Mouse (Mus musculus) heart, adult 11 months (tissue): ENCODE measurements at regions not wholly inside any gene's neighbourhood (a gene's known extent, or its start where the extent isn't known, plus 50 kb on each side); places are given as distances from the start of the nearest gene placed in this dataset.

ENCODE experiments used
- DNase-seq: peaks from one replicate; pipeline ENCODE4 v3.0.0; 2022

DNA sequence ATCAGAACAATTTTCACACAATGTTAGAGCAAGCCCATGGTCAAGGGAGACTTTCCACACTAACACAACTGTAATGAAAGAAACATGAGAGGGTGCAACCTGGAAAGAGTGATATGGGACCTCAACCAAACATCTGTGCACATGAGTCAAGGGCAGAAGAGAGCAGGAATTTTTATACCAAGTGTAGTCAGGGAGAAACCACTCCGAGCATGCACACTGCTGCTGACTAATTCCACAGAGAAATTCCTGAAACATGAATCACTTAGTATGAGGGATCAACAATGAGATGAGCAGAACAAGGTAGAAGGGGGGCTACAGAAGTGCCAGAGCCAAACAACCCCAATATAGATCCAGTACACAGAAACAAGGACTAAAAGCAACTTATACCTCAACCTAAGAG lies 363.1 kb upstream of the Fbxo33 start:
- DNase-seq: no peak

DNA sequence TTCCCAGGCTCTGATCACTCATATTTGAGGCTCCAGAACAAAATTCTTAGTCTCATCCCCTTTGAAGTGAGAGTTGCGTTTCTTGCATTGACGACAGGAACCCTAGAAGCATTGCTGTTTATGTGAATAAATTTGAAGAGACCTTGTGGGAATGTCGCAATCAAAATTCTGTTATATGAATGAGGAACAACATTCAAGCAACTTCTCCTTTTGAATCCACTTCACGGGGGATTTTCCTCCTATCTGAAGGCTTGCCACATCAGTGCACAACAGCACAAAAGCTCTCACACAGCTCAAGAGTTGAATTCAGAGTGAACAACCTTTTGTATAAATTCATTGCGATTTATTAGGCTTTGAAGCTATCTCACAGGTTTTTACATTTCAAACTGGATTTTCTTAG lies 360.2 kb upstream of the Fbxo33 start:
- no peak for DNase-seq

DNA sequence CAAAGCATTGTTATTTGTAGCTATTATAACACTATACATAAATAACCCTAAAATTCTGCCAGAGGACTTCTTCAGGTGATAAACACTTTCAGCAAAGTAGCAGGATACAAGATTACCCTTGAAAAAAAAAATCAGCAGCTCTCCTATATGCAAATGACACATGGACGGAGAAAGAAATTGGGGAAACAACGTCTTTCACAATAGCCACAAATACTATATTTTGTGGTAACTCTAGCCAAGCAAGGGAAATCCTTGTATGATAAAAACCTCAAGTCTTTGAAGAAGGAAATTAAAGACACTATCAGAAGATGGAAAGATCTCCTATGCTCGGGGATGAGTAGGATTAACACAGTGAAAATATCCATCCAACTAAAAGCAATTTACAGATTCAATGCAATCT lies 344.4 kb upstream of the Fbxo33 start:
- DNase-seq: no peak

DNA sequence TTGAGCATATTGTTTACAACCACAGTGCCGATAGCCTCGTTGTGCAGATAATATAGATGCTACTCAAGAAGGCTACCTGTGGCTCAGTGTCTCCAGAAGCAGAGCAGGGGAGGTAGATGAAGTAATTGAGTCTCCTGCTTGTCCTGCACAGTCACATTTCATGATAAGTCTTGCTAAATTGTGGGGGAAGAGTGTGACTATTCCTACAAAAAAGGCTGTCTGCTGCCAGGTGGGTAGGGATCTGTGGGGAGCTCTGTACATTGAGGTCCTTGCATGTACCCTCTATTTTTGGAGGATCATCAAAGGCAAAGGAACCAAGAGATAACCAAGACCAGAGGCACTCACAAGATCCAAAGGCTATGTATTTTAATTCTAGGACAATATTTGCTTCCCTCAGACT lies 320.3 kb upstream of the Fbxo33 start:
- DNase-seq: no peak

DNA sequence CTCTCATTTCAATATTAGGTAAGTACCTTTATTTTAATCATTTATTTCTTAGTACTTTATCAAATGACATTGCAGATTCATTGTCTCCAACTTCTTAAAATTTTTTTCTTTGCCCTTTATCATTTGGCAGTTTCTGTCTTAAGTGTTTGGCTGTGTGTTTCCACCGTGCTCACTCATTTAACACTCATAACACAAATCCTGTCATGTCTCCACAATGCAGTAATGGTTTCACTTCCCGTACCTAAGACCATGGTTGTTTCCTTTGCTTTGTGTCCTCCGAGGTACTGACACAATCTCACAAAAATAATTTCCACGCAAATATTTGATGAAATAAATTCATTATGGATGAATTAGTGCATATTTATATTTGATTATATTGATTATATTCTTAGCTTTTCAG lies 311.0 kb upstream of the Fbxo33 start:
- DNase-seq: no peak

DNA sequence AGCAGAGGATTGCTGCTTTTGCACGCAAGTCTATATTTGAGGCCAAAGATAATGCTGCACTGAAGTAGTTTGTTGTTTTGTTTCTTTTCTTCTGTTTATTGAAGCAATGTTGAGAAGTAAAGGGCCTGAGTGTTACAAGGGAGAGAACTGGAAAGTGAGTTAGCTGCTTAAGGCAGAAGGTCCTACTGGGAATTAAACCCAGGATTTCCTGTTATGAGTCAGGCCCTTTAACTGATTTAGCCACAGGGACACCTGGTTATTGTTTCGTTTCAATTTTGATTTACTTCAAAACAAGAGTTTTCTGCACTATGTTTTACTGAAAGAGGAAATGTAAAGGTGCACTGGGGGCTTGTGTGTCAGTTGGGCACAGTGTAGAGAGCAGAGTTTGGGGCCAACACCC lies 303.8 kb upstream of the Fbxo33 start:
- DNase-seq: no peak

DNA sequence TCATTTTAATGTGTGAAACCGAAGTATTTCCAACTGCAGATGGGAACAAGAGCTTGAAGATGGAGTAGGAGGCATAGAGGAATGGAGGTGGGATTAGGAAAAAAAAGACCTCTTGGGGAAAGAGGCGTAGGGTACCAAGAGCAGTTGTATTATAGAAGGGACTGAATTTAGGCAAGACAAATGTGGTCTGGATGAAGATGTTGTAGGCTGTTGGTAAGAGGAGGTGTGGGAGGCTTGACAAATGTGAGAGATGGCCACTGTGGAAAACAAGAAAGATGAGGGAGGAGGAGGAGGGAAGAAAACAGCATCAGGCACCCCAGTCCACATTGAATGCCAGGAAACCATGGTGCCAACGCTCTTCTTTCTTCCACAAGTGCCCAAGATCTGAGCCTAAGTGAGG lies 302.4 kb upstream of the Fbxo33 start:
- DNase-seq: no peak

DNA sequence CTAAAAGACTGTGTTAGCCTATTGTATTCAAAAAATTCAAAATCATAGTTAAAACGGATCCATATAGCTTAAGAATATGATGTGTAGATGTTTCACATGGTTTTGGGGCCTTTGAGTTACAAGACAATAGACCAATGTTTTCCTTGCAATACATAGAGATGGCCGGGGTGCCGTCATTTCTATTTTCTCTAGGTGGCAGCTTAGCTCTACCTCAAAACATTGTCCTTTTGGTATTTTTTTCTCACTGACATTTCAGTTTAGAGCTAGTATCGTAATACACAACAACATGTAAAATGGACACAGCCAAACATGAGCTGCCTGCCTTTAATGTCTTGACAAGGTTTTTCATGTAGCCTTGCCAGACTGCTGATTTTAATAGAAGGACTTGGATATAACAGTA lies 290.3 kb upstream of the Fbxo33 start:
- no peak for DNase-seq

DNA sequence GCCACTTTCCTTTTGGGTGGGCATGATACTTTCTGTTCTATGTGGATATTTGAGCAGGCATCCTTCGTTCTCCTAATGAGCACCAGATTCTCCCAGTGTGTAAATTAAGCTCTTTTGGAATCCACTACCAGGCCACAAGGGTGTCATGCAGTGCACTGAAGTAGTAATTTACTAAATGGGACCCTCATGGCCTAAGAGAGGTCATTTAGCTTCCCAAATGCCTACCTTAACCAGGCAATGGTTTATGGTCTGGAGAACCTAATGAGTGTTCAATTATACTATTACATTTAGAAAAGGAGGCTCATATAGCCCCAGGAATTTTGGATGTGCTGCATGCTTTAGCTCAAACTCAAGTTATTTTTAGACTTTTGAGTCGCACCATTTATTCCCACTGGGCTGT lies 289.6 kb upstream of the Fbxo33 start:
- no peak for DNase-seq

DNA sequence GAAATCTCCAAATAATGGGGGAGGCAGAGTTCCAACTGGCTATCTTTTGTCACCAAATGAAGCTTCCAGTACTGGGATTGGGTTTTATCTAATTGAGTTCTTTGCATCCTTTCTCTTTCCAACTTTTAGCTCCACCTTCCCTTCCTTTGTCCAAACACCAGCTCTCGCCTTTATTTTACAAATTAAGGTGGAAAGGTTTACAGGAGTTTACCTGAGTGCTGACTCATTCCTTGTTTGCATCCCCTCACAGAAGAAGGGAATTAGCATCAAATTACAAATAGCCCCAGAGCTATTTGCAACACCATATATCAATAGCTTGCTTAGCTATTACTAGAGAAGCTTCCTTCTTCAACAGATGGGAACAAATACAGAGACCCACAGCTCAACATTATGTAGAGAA lies 287.9 kb upstream of the Fbxo33 start:
- DNase-seq: no peak

DNA sequence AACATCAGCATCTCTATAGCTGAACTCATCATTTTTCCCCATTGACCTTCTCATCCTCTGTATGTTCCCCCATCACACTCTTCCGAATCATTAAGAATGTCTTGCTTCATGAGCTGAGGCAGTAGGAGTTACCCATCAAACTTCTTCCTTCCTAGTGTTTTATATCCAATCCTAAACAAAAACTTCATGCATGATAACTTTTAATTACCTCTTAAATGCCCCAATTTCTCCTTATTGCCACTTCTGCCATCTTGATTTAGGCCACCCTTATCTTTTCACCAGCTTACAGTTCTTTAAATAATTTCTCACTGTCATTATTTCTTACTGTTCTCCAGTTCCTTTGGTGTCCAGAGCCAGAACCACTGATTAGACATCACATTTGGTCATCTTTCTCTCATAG lies 277.9 kb upstream of the Fbxo33 start:
- DNase-seq: no peak

DNA sequence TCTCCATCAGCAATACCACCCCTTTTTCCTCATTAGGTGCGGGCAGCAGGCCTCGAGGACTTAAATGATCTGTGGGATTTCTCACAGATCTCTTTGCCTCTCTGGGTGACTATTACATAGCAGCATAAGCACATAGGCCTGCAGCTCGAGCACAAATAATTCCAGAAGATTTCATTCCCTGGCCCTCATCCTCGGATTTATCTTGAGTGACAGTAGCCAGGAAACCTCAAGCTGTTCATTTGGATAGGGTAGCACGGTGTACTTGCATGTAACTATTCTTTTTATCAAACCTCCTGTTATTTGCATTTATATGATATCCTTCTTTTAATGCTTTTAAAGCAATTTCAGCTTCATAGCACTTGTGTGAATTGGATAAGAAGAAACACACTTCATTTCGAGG lies 268.5 kb upstream of the Fbxo33 start:
- DNase-seq: no peak

DNA sequence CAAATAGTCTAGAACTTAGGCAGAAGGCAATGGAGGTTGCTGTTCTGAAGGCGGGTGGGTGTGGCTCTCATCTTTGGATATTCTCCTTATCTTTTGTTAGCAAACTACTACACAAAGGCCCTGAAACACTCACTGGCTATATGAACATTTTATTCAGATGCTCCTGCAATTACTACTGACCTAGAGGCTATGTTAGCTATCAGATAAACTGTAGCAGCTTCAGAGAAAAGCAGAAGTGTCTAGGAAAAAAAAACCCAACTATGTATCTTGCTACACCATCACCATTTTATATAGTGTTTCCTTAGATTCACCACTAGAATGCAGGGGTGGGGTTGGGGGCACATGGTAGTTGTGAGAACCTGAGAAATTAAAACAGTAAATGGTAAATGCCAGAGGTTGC lies 268.0 kb upstream of the Fbxo33 start:
- DNase-seq: no peak

DNA sequence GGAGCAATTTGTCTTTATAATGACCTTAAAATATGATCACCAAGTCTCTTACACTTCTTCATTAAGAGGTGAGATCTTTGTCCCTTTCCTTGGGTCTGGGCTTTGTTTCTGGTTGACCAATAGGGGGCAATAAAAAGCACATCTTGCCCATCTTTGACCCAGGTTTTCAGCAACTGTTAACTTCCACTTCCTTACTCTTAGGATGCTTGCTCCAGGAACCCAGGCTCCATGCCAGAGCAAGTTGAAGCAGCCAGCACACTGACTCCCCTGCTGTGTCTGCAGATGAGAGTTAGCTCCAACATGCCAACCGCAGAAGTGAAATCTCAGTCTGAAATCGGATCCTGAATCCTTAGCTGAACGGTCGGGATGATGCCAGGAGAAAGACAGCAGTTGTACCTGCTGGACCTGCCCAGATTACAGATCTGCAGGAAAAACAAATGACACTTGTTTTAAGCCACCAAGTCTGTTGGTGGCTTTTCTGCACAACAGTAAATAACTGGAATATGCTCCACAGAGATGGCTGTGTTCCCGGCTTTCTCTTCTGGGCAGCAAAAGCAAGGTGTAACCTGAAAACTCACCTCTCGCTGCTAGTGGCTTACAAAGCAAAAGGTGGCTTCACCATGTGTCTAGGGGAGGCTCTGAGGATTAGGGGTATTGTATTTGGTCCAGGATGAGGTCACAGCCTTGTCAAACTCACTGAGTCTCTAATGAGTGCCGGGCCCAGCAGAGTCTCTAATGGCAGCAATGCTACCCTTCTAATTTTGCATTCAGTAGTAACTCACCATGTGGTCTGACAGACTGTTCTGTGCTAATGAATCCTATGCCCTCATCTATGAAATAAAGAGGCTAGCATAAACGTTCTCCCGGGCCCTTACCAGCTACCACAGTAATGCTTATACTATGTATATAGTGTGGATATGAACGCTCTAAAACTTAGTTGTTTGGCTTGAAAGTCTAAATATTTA lies 241.8 kb upstream of the Fbxo33 start:
- DNase-seq: no peak

DNA sequence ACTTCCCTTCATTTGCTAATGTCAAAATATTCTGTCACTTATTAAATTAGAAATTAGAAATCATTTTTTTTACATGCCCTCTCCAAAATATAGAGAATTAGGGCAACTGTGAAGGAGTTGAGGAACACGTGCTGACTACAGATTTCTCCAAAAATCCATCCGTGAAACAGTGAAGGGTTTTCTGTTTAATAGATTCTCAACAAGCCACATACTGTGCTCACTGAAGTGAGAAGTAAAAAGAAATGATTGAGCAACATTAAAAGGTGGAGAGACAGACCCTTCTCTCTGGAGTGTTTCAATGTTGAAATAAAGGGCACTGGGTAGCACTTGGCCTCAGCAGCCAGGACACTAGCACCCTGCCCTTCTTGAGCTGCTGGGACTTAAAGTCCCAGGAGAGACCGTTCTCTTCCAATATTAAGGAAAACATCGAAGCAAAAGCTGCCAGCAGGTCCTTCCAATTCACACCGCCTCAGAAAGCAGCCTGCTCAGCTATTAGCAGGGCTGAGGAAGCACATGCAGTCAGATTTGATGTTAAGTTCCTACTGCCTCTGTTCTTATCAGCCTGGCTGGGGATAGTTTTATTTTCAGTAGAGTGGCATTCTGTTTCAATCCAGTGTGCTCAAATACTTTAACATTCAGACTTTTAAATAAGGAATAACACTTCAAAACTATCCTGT lies 236.8 kb upstream of the Fbxo33 start:
- no peak for DNase-seq

DNA sequence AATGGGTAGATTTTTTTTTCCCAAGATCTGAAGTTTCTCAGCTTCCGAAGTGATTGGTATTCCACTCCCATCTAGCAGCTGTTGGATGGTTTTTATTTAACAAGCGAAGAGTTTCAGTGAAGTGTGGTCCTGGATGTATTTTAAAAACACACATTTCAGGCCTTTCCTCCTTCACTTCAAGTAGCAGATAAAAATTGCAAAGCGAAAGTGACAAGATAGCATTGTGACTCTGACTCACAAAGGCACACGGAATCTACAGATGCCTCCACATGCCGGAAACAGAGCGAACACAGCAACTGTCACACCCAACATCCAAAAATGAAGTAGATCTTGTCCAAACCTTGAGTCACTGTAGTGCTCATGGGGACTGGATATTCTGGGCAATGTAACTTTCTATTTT lies 195.5 kb upstream of the Fbxo33 start:
- DNase-seq: no peak

DNA sequence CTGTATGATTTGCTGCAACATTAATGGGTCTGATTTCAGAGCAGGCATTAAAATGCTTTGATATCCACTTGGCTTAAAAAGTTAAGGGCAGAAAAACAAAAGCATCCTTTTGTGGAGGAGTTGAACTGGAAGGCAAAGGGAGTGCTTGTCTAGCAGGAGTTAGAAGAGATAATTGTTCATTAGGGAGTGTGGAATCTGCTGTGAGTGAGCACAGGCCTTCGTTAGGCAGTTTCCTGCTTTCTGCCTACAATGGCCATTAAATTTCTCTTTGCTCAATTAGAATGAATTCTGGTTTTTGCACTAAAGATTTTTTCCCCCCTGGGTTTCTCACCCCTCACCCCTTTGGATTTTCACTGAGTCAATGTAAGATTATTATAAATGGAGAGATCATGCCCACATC lies 192.0 kb upstream of the Fbxo33 start:
- DNase-seq: no peak

DNA sequence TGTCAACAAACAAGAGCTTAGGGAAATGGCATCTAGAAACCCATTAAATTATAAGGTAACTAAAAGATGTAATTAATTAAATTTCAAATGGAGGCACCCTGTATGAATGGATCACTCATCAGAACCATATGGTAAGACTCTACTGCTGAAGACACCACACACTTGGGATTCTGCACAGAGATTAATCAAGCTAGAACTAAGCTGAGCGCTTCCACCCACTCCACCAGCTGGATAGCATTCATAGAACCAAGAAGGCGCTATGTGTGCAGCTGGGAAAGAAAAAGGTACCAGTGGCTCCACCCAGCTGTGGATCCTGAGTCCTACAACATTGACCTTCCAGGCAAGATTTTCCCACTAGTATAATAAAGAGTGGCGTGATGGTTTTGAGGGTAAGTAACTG lies 171.6 kb upstream of the Fbxo33 start:
- DNase-seq: no peak

DNA sequence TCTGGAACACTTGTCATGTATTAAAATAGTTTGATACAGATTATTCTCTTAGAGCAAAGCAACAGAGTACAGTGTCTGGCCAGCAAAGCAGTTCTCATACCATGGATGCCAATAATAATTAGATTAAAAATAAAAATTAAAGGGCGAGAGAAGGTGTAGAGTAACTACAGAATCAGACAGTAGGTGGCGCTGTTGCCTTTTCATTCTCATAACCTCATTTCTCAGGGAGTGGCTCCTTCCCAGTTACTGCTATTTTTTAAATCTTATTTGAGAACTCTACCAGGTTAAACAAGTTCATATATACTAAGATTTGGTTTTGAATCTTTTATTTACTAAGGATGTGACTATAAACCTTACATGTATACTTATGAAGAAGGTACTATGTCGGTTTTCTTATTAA lies 163.3 kb upstream of the Fbxo33 start:
- no peak for DNase-seq

DNA sequence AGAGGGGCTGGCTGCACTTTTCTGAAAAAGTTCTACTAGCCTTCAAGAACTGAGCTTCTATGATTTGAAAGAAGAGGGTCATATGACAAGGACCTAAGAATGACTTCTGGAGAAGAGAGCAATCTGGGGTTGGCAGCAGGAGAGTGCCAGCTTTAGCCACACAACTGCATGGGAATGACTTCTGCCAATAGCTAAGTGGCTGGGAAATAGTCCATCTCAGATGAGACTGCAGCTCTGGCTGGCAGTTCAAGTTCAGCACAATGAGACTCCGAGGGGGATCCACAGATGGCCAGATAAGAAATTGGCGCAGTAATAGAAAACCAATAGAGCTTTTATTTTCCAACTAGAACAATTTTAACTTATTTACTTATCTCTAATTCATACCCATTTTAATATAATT lies 122.1 kb upstream of the Fbxo33 start:
- DNase-seq: no peak

DNA sequence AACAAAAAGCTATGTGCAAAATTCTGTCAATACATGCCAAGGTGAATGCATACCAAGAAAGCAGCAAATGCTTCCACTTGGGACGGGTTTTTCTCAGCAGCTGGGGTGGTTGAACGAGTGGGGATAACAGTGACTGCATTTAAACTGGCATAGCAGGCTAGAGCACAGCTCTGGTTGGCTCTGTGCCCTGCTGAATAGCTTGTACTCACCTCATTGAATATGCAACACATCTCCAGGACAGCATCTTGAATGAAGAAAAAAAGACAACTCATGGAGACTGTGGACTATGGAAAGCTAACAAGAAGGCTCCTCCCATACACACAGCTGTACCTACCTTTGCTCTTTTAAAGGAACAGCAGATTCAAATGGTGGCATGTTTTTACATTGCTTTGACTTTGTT lies 111.2 kb upstream of the Fbxo33 start:
- no peak for DNase-seq

DNA sequence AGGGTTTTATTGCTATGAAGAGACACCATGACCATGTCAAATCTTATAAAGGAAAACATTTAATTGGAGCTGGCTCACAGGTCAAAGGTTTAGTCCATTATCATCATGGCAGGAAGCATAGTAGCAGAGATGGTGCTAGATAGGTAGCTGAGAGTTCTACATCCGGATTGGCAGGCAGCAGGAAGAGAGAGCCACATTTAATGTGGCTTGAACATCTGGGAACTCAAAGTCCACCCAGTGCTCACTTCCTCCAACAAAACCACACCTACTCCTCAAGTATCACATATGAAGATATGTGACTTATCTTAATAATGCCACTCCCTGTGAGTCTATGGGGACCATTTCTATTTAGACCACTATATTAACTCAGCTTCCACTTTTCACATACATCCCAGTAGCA lies 93.2 kb upstream of the Fbxo33 start:
- DNase-seq: no peak

DNA sequence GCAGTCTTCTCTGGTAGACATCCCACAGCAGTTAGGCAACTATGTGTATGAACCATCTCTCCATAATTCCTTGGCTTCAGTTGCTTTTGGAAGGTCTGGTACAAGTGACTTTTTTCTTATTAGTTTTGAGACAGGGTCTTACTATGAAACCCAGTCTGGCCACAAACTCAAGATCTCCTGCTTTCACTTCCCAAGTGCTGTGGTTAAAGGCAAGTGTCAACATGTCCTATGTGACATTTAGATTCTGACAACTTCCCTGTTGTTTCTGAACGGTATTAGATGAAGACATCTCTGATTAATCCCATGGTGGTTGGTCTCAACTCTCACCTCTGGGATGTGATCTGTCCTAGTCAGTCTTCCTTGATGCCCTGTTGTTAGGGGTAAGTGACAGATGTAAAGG lies 88.4 kb upstream of the Fbxo33 start:
- DNase-seq: no peak

DNA sequence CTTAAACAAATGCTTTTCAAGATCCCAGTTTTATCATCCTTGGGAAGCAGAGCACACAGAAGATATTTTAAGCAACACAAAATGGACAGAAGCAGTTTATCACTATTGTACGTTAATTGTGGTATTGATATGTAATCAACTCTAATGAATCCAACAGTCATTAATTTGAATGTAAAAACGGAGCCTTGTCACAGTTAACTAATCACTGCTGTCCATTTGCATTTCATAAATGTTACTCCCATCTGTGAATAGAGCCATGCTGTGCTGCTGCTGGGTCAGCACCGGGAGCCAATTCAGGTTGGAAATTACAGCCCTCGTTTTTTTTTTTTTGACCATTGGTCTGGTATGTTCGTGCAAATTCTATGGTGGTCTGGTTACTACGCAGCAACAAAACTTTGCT lies 85.0 kb upstream of the Fbxo33 start:
- DNase-seq: no peak
